Mouse (Mus musculus) cortical plate, adult 2 months (tissue): ENCODE measurements around the gene Nrxn2.

ENCODE experiments used
- CTCF ChIP-seq: fragments of 200-500 bp; IDR thresholded peaks from 2 replicates; pipeline ENCODE4 v1.5.1; 2011; ENCODE audit warnings: mild to moderate bottlenecking, control low read depth, low read length; ENCODE audit not compliant: insufficient read depth; ENCODE audit errors: extremely low read depth
- POLR2A ChIP-seq: fragments of 200-500 bp; IDR thresholded peaks from 2 replicates; pipeline ENCODE4 v1.6.1; 2011; ENCODE audit warnings: mild to moderate bottlenecking, low read length, control low read depth; ENCODE audit not compliant: insufficient read depth; ENCODE audit errors: extremely low read depth

- TF ChIP-seq CTCF, result no peak
- TF ChIP-seq POLR2A, result no peak
Observed at GRCm38 (mm10) chr19:6482886-6483285, 64.4 kb downstream of the Nrxn2 start.
